Mouse (Mus musculus) intestine, embryonic 15.5 days (tissue): Measurements from ENCODE around the gene Nmur1. TPM values are rescaled to one million over a fixed set of nuclear protein-coding genes. Genes with fewer than 3 reads are reported as not detected.

Source experiments
- ATAC-seq: fragments of 200-750 bp; cut with Nextera tagmentation; 2 replicates; pipeline ENCODE4 v1.8.0; 2017; ENCODE audit warnings: moderate TSS enrichment, moderate library complexity
- H3K27ac ChIP-seq: fragments of 300-500 bp; sonication (generic); 2 replicates; pipeline ENCODE4 v1.5.1; 2015; ENCODE audit warnings: mild to moderate bottlenecking, inconsistent platforms
- H3K27me3 ChIP-seq: fragments of 300-500 bp; sonication (generic); replicated peaks from 2 replicates; pipeline ENCODE4 v1.6.1; 2015; ENCODE audit warnings: inconsistent platforms
- H3K36me3 ChIP-seq: fragments of 300-500 bp; sonication (generic); 2 replicates; pipeline ENCODE4 v1.6.1; 2015; ENCODE audit warnings: inconsistent platforms
- H3K4me1 ChIP-seq: fragments of 300-500 bp; sonication (generic); replicated peaks from 2 replicates; pipeline ENCODE4 v1.6.1; 2015; ENCODE audit warnings: inconsistent platforms
- H3K4me2 ChIP-seq: fragments of 300-500 bp; sonication (generic); replicated peaks from 2 replicates; pipeline ENCODE4 v1.6.1; 2015; ENCODE audit warnings: mild to moderate bottlenecking, inconsistent platforms
- H3K4me3 ChIP-seq: fragments of 300-500 bp; sonication (generic); replicated peaks from 2 replicates; pipeline ENCODE4 v1.5.1; 2015; ENCODE audit warnings: inconsistent platforms
- H3K9ac ChIP-seq: fragments of 300-500 bp; sonication (generic); 2 replicates; pipeline ENCODE4 v1.6.1; 2015; ENCODE audit warnings: inconsistent platforms
- H3K9me3 ChIP-seq: fragments of 300-500 bp; sonication (generic); 2 replicates; pipeline ENCODE4 v1.6.1; 2016; ENCODE audit warnings: inconsistent platforms
- WGBS: fragments of 180-500 bp; shearing (Covaris S2); methylation state at CpG from one replicate; pipeline ENCODE4 v1.1.7; 2015; 5-methylcytosine and 5-hydroxymethylcytosine counted together
- polyA plus RNA-seq: library from polyadenylated mRNA; unstranded; fragments of >200 nt; fragmentation: Nextera tagmentation; extraction: Ambion mirVana; gene quantifications from 2 replicates; pipeline ENCODE4 v1.2.1, GENCODE M21; 2015

Gene Nmur1
- polyA plus RNA-seq, 1 experiment from 2014 or later: 0.36 TPM

DNA sequence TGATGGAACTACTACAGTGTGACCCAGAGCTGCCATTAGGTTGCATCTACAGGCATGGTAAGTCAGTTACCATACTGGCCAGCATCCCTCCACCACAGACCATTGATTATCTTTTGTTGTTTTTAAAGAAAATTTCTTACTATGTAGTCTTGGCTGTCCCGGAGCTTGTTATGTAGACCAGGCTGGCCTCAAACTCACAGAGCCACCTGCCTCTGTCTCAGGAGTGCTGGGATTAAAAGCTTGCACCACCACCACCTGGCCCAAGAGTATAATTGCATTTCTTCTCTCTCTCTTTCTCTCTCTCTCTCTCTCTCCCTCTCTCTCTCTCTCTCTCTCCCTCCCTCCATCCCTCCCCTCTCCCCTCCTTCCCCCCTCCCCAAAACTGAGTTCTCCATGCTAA, 1.7 kb downstream of the Nmur1 start:
- no peak overlapping the region for H3K4me2 ChIP-seq
- 85% methylated on average over 1 of the region's 1 CpGs for WGBS
- no peaks in the 10 kb centered on the region for H3K27me3 ChIP-seq
- H3K9ac ChIP-seq: no peak overlapping the region
- no peak for ATAC-seq
- no peaks in the 10 kb centered on the region for H3K9me3 ChIP-seq
- H3K4me1 ChIP-seq: 0 out of 2 replicates have a peak, but pooled peaks cover 3% of the 10 kb centered on the region
- H3K27ac ChIP-seq: no peak overlapping the region
- no peaks in the 10 kb centered on the region for H3K36me3 ChIP-seq
- no peak overlapping the region for H3K4me3 ChIP-seq

DNA sequence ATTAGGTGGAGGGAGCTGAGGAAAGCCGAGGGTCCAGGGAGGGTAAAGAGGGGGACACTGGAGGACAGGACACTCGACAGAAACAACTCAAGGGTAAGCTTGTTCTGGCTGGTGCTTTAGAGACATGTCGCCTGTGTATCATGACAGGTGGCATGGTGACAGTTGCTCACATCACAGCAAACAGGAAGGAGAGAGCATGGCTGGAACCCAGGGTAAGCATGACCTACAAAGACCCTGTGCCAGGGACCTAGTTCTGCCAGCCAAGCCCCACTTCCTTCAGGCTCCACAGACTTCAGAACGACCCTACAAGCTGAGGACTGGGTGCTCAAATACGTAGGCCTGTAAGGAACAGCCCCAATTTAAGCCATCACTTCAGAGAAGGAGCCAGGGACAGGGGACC, 2.1 kb downstream of the Nmur1 start:
- H3K27ac ChIP-seq: no peak overlapping the region
- no peak for ATAC-seq

DNA sequence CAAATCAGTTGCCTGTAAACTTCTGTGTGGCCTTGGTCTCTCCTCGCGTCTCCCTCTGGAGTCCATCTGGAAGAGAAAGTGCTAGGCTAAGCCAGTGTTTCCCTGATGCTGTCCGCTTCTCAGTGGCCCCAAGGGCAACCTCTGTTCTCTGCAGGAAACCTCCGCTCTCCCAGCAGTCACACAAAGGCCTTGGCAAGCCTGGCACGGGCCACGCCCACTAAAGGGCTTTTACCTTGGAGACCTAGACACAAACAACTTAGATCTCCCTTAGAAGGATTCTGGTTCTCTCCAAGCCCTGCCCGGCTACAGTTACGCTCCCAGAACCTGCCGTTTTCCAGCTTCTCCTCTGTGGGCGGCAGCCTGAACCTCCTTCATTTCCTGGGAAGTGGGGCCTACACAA, 5.0 kb downstream of the Nmur1 start:
- H3K36me3 ChIP-seq: no peaks in the 10 kb centered on the region
- 0 out of 2 replicates have a peak, but pooled peaks cover 3% of the 10 kb centered on the region for H3K4me1 ChIP-seq
- H3K9me3 ChIP-seq: no peaks in the 10 kb centered on the region
- WGBS: 40% methylated on average over 10 of the region's 10 CpGs
- H3K27ac ChIP-seq: no peak overlapping the region
- H3K27me3 ChIP-seq: no peaks in the 10 kb centered on the region
- H3K9ac ChIP-seq: no peak overlapping the region
- ATAC-seq: no peak
- H3K4me2 ChIP-seq: no peak overlapping the region
- no peak overlapping the region for H3K4me3 ChIP-seq

More for the DNA sequence above, 2.1 kb downstream of the Nmur1 start:
- H3K36me3 ChIP-seq: no peaks in the 10 kb centered on the region
- H3K9ac ChIP-seq: no peak overlapping the region
- no peaks in the 10 kb centered on the region for H3K27me3 ChIP-seq
- H3K4me2 ChIP-seq: no peak overlapping the region
- WGBS: 73% methylated on average over 5 of the region's 5 CpGs
- H3K9me3 ChIP-seq: no peaks in the 10 kb centered on the region
- H3K4me3 ChIP-seq: no peak overlapping the region
- H3K4me1 ChIP-seq: 0 out of 2 replicates have a peak, but pooled peaks cover 3% of the 10 kb centered on the region

DNA sequence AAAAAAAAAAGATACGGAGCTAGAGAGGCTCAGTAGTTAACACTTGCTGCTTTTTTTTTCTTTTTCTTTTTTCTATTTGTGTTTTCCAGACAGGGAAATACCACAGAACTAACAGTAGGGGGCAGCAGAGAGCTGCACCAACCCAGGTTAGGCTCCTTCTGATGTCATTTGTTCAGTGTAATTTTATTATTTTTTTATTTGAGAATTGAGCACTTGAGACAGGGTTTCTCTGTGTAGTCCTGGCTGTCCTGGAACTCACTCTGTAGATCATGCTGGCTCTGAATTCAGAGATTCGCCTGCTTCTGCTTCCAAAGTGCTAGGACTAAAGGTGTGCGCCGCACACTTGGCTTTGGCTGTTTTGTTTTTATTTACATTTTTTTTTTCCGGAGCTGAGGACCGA, 9.7 kb downstream of the Nmur1 start:
- no peak overlapping the region for H3K9ac ChIP-seq
- no peak overlapping the region for H3K27ac ChIP-seq
- 0 out of 2 replicates have a peak, but pooled peaks cover 3% of the 10 kb centered on the region for H3K4me1 ChIP-seq
- H3K4me3 ChIP-seq: no peak overlapping the region
- no peak overlapping the region for H3K4me2 ChIP-seq
- H3K27me3 ChIP-seq: no peaks in the 10 kb centered on the region
- no peak for ATAC-seq
- H3K36me3 ChIP-seq: no peaks in the 10 kb centered on the region
- no peaks in the 10 kb centered on the region for H3K9me3 ChIP-seq
- WGBS: 65% methylated on average over 6 of the region's 6 CpGs

DNA sequence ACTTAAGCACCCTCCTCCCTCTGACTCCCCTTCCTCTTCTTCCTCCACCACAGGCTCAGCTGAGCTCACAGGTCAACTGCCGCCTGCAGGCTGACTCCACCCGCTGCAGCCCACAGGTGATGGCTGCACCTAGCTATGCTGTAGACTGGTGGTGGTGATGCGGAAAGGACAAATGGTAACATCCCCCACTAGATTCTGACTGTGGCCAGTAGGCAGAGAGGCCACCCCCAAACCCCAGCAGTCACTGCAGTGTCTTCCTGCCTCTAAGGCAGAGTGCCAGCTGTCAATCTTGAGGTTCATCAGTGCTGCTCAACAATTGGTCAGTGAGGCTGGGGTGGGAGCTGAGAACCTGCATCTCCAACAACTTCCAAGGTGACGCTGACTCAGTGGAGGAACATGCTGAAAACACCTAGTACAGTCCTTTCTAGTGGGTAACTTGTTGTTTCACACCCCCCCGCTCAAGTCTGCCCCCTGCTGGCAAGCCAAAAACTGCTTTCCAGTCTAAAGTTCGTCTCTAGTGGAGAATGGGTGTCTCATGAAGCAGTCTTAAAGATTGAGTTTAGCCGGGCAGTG, 10.3 kb downstream of the Nmur1 start:
- Histone ChIP-seq H3K4me2 (no peak overlapping the region), H3K4me1 (no peaks in the 10 kb centered on the region), H3K9me3 (no peaks in the 10 kb centered on the region), H3K4me3 (no peak overlapping the region), H3K9ac (no peak overlapping the region), H3K27ac (no peak overlapping the region), H3K27me3 (no peaks in the 10 kb centered on the region), H3K36me3 (no peaks in the 10 kb centered on the region)
- WGBS: 61% methylated on average over 7 of the region's 7 CpGs
- ATAC-seq: peak; percentile 35; the same call in 1 of the 2 replicates

DNA sequence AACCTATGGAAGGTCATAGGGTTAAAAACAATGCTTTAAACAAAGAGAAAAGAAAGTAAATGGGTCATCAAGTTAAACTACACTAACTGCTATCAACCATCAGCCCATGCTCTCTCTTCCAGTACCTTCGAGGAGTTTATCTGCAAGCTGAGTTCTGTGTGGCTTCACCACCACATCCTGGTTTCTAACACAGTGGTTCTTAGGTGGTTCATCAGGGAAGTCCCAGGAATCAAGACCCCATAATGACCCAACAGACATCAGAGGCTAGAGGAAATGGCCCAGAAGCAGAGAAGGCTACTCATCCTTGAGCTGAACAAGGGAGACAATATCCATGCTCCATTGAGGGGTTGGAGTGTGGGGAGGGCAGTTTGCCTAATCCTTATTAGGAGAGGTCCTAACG, 10.9 kb downstream of the Nmur1 start:
- Histone ChIP-seq H3K36me3 (no peaks in the 10 kb centered on the region), H3K4me1 (no peaks in the 10 kb centered on the region), H3K27ac (no peak overlapping the region), H3K4me3 (no peak overlapping the region), H3K27me3 (no peaks in the 10 kb centered on the region), H3K9ac (no peak overlapping the region), H3K9me3 (no peaks in the 10 kb centered on the region), H3K4me2 (no peak overlapping the region)
- no peak for ATAC-seq
- 73% methylated on average over 2 of the region's 2 CpGs for WGBS

DNA sequence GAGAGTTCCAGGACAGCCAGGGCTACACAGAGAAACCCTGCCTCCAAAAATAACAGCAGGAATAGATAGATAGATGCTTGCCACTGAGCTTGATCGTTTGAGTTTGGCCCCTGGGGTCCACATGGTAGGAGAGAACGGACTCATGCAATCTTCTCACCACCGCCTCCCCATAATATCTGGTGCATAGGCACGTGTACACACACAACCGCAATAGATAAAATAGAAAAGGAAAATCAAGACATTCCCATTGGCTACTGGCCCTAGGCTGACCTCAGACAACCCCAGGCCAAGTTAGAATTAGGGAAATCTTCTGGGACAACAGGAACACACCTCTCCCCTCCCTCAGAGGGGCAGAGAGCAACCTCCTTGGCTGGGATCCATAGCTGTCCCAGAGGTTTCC, 11.3 kb downstream of the Nmur1 start:
- Histone ChIP-seq H3K9me3 (no peaks in the 10 kb centered on the region), H3K4me3 (no peak overlapping the region), H3K4me1 (no peaks in the 10 kb centered on the region), H3K27me3 (no peaks in the 10 kb centered on the region), H3K4me2 (no peak overlapping the region), H3K9ac (no peak overlapping the region), H3K36me3 (no peaks in the 10 kb centered on the region), H3K27ac (no peak overlapping the region)
- no peak for ATAC-seq
- WGBS: 85% methylated on average over 5 of the region's 5 CpGs

DNA sequence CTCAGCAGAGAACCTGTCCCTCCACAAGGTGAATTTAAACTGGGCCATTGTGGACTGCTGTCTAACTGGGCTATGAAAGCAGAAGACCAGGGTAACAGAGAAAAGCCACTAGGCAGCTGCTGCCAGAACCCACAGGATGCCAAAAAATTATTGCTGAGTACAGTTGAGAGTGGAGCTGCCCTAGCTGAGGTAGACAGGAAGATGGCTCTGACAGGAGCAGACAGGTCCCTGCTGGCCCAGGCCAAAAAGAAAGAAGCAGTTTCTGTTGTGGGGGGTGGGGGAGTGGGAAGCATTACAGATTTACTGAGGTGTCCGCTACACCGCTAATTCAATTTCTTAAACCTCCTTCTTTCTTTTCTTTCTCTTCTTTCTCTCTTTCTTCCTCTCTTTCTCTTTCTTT, 16.6 kb downstream of the Nmur1 start:
- Histone ChIP-seq H3K4me1 (peaks cover 10% of the 10 kb centered on the region; the same call in 1 of the 2 replicates), H3K36me3 (no peaks in the 10 kb centered on the region), H3K9me3 (no peaks in the 10 kb centered on the region), H3K4me3 (no peak overlapping the region), H3K27me3 (no peaks in the 10 kb centered on the region), H3K4me2 (no peak overlapping the region), H3K9ac (no peak overlapping the region), H3K27ac (no peak overlapping the region)
- WGBS: 96% methylated on average over 2 of the region's 2 CpGs
- no peak for ATAC-seq

DNA sequence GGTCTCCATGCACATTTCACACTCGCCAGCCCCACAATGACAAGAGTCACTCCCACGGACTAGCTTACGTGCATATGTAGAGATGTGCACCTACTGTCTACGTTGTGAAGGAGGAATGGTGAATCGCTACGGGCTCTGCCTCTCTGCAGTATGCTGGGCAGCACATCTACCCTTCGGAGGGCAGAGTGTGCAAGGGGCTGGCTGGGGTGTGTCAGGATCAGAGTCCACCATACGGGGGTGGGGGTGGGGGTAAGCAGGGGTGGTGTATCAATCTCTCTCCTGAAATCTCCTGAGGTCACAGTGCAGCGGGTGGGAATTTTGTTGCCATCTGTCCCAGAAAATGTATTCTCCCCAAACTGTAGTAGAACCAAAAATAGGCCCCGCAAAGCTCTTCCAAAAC, 17.5 kb downstream of the Nmur1 start:
- peaks cover 10% of the 10 kb centered on the region; the same call in 1 of the 2 replicates for H3K4me1 ChIP-seq
- no peak overlapping the region for H3K9ac ChIP-seq
- WGBS: 71% methylated on average over 10 of the region's 10 CpGs
- peak; percentile 53; the same call in 1 of the 2 replicates for ATAC-seq
- no peak overlapping the region for H3K27ac ChIP-seq
- no peaks in the 10 kb centered on the region for H3K27me3 ChIP-seq
- H3K9me3 ChIP-seq: no peaks in the 10 kb centered on the region
- H3K36me3 ChIP-seq: no peaks in the 10 kb centered on the region
- H3K4me3 ChIP-seq: no peak overlapping the region
- no peak overlapping the region for H3K4me2 ChIP-seq

DNA sequence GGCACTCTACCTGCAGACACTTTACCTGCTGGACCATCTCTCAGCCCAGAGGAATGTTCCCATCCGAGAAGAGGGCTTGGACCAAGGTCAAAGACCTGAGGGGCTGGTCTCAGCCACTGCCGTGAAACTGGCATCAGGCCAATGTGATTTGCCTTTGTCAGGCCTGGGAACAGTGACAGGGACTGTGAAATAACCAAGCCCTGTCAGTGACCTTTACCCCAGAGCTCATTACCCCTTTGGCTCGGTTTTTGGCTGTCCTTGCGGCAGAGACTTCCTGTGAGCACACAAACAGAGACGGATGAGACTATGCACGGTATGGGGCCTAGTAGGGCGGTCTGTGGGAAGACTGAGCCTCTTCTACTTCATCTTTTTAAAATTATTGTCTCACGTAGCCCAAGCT, 19.1 kb downstream of the Nmur1 start:
- no peak overlapping the region for H3K9ac ChIP-seq
- H3K27ac ChIP-seq: 0 out of 2 replicates have a peak overlapping the region, but pooled peaks have one; percentile 4
- peaks cover 10% of the 10 kb centered on the region; the same call in 1 of the 2 replicates for H3K4me1 ChIP-seq
- no peak overlapping the region for H3K4me2 ChIP-seq
- no peaks in the 10 kb centered on the region for H3K36me3 ChIP-seq
- 41% methylated on average over 8 of the region's 8 CpGs for WGBS
- no peaks in the 10 kb centered on the region for H3K27me3 ChIP-seq
- ATAC-seq: peak; percentile 63
- no peaks in the 10 kb centered on the region for H3K9me3 ChIP-seq
- no peak overlapping the region for H3K4me3 ChIP-seq

DNA sequence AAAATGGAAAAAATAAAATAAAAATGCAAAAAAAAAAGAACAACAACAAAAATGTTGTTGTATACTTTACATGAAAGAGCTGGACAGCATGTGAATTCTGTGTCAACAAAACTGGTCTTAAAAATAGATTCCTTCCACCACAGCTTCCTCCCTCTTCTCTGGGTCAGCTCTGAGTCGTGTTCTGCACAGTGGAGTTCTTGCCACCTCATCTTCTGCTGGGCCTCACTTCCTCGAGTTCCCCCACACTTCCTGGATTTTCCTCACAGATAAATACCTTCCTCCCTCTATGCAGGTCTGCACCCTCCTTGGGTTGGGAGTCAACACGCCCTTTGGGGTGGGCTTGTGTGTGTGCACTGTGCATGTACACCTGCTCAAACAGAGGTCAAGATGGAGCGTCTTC, 19.7 kb downstream of the Nmur1 start:
- ATAC-seq: peak; percentile 23; the same call in 1 of the 2 replicates
- Histone ChIP-seq H3K27me3 (no peaks in the 10 kb centered on the region), H3K9ac (no peak overlapping the region), H3K36me3 (no peaks in the 10 kb centered on the region), H3K4me3 (no peak overlapping the region), H3K9me3 (no peaks in the 10 kb centered on the region), H3K4me2 (no peak overlapping the region), H3K4me1 (peaks cover 10% of the 10 kb centered on the region; the same call in 1 of the 2 replicates), H3K27ac (no peak overlapping the region)
- 64% methylated on average over 4 of the region's 4 CpGs for WGBS

DNA sequence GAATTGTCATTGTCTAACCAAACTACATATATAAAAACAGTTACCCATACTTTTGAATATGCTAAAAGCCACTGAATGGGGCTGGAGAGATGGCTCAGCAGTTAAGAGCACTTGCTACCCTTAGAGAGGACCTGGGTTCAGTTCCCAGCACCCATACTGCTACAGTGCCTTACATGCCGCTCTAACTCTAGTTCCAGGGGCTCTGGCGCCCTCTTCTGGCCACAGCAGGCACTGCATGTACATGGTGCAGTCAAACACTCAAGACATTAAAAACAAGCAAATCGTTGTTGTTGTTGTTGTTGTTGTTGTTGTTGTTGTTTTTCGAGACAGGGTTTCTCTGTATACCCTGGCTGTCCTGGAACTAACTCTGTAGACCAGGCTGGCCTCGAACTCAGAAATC, 21.2 kb downstream of the Nmur1 start:
- WGBS: 54% methylated on average over 5 of the region's 5 CpGs
- Histone ChIP-seq H3K9me3 (no peaks in the 10 kb centered on the region), H3K27me3 (no peaks in the 10 kb centered on the region)

DNA sequence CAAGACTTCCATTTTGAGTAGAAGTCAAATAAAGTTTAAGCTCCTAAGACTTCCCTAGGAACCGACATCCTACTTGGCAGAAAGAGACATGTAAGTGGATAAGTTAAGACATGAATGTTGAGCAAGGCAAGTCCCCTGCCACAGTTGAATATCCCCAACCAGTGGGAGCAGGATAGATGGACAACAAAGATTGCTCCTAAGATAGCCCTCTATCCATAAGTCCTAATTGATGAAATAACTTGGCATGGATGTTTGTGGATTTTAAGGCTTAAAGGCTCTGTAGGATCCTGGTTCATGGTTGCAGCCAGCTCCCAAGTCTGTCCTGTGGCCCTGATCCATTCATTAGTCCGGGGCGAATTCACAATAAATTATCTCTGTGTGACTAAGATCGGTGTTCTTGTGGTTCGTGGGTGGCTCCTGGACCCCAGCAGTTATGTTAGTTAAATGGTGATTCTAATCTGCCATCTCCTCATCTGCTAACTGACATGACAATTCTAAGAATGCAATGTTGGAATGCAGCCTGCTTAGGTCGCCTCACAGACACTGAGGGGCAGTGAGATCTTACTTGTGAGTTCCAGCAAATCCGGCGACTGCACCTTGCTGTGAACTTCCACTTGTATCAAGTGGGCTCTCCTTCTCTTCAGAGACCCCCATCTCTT, 25.8 kb downstream of the Nmur1 start:
- no peak overlapping the region for H3K27ac ChIP-seq
- H3K4me2 ChIP-seq: no peak overlapping the region
- H3K27me3 ChIP-seq: no peaks in the 10 kb centered on the region
- H3K9ac ChIP-seq: no peak overlapping the region
- peaks cover 2% of the 10 kb centered on the region; the same call in 1 of the 2 replicates for H3K4me1 ChIP-seq
- no peaks in the 10 kb centered on the region for H3K36me3 ChIP-seq
- WGBS: 57% methylated on average over 8 of the region's 8 CpGs
- no peak for ATAC-seq
- no peaks in the 10 kb centered on the region for H3K9me3 ChIP-seq
- no peak overlapping the region for H3K4me3 ChIP-seq

More for the DNA sequence above, 21.2 kb downstream of the Nmur1 start:
- no peak overlapping the region for H3K4me3 ChIP-seq
- peaks cover 10% of the 10 kb centered on the region; the same call in 1 of the 2 replicates for H3K4me1 ChIP-seq
- no peak overlapping the region for H3K9ac ChIP-seq
- H3K27ac ChIP-seq: no peak overlapping the region
- ATAC-seq: no peak
- no peaks in the 10 kb centered on the region for H3K36me3 ChIP-seq
- H3K4me2 ChIP-seq: no peak overlapping the region
